Mouse (Mus musculus) kidney, adult 2 months (tissue): ENCODE data around the gene 4931406P16Rik.

Source experiments
- CTCF ChIP-seq: fragments of 200-500 bp; conservative IDR thresholded peaks from 2 replicates; pipeline ENCODE4 v1.5.1; 2011; ENCODE audit warnings: low read depth, mild to moderate bottlenecking, control low read depth, low read length, moderate library complexity, mixed read lengths; ENCODE audit not compliant: insufficient read depth, insufficient read length
- POLR2A ChIP-seq: fragments of 200-500 bp; IDR thresholded peaks from one replicate; pipeline ENCODE4 v1.6.1; 2011; ENCODE audit warnings: low read depth, low read length, control low read depth

GRCm38 (mm10) chr7:34272465-34272864 lies 40.9 kb downstream of the 4931406P16Rik start:
- no peak for TF ChIP-seq POLR2A
- TF ChIP-seq CTCF = no peak
